8 mouse cellular contexts compared by ENCODE assay signal in genomic region chr1:119835726-119836478, GRCm38 (mm10). TPM values are rescaled to one million over a fixed set of nuclear protein-coding genes. Genes with fewer than 3 reads are reported as not detected.
DNase-seq lines count a peak whose midpoint lies in the region; ATAC-seq lines count a peak whose summit lies in the region.

No protein-coding gene starts in this region.

- peak overlapping the region; percentile 80 for H3K4me2 ChIP-seq in lung, embryonic 16.5 days (ENCODE audit: low read depth, low read length)
- peak overlapping the region; percentile 72 for H3K4me2 ChIP-seq in intestine, embryonic 15.5 days (replicated peaks)

- WGBS in lung, embryonic 16.5 days: 4% methylated on average over 9 of the region's 9 CpGs
- WGBS in embryonic facial prominence, embryonic 10.5 days: 23% methylated on average over 9 of the region's 9 CpGs
- WGBS in intestine, embryonic 15.5 days: 10% methylated on average over 9 of the region's 9 CpGs

- no peak for ATAC-seq in lung, embryonic 16.5 days (ENCODE audit: low read depth)
- no peak for ATAC-seq in intestine, embryonic 15.5 days

- no peak overlapping the region for H3K27ac ChIP-seq in lung, embryonic 16.5 days (ENCODE audit: low read length)
- H3K27ac ChIP-seq in embryonic facial prominence, embryonic 10.5 days (replicated peaks): peak overlapping the region; percentile 35; the same call in 1 of the 2 replicates
- H3K27ac ChIP-seq in intestine, embryonic 15.5 days: no peak overlapping the region

- peak overlapping the region; percentile 87 for H3K9ac ChIP-seq in lung, embryonic 16.5 days (ENCODE audit: low read length)
- H3K9ac ChIP-seq in intestine, embryonic 15.5 days: peak overlapping the region; percentile 85

- no peaks in the 10 kb centered on the region for H3K9me3 ChIP-seq in lung, embryonic 16.5 days (ENCODE audit: control insufficient read depth, low read length)
- no peaks in the 10 kb centered on the region for H3K9me3 ChIP-seq in embryonic facial prominence, embryonic 10.5 days
- H3K9me3 ChIP-seq in intestine, embryonic 15.5 days: no peaks in the 10 kb centered on the region

- no peak for DNase-seq in lung, postnatal 14 days
- no peak for DNase-seq in embryonic facial prominence, embryonic 10.5 days (ENCODE audit: low spot score)
- peak; percentile 30 for DNase-seq in retina, embryonic 14.5 days (ENCODE audit: low spot score)
- no peak for DNase-seq in right cerebral cortex, adult 2 months (ENCODE audit: low spot score in 2 of 2)
- no peak for DNase-seq in layer of hippocampus, adult 11-12 months (ENCODE audit: low spot score)
- no peak for DNase-seq in adrenal gland, adult 2 months

- no peaks in the 10 kb centered on the region for H3K36me3 ChIP-seq in lung, embryonic 16.5 days (ENCODE audit: control insufficient read depth, insufficient read depth, low read length)
- H3K36me3 ChIP-seq in embryonic facial prominence, embryonic 10.5 days (replicated peaks): no peaks in the 10 kb centered on the region
- no peaks in the 10 kb centered on the region for H3K36me3 ChIP-seq in intestine, embryonic 15.5 days

- peak overlapping the region; percentile 91 for H3K4me3 ChIP-seq in lung, embryonic 16.5 days (ENCODE audit: low read length)
- peak overlapping the region; percentile 93 for H3K4me3 ChIP-seq in embryonic facial prominence, embryonic 10.5 days
- H3K4me3 ChIP-seq in intestine, embryonic 15.5 days (replicated peaks): peak overlapping the region; percentile 87

- peaks cover 9% of the 10 kb centered on the region; the same call in 1 of the 2 replicates for H3K4me1 ChIP-seq in lung, embryonic 16.5 days (replicated peaks; ENCODE audit: control insufficient read depth, insufficient read depth, low read length)
- peaks cover 21% of the 10 kb centered on the region for H3K4me1 ChIP-seq in embryonic facial prominence, embryonic 10.5 days
- H3K4me1 ChIP-seq in intestine, embryonic 15.5 days (replicated peaks): no peaks in the 10 kb centered on the region

- H3K27me3 ChIP-seq in lung, embryonic 16.5 days (ENCODE audit: control insufficient read depth, insufficient read depth, low read depth, low read length): no peaks in the 10 kb centered on the region
- no peaks in the 10 kb centered on the region for H3K27me3 ChIP-seq in embryonic facial prominence, embryonic 10.5 days (replicated peaks; ENCODE audit: low read depth, poor library complexity, severe bottlenecking)
- H3K27me3 ChIP-seq in intestine, embryonic 15.5 days (replicated peaks): no peaks in the 10 kb centered on the region

RNA-seq across cellular contexts. Expression of gene Ptpn4, which starts 1.5 kb away (rescaled TPM):
- polyA plus RNA-seq in lung, embryonic 16.5 days (2015; fragmentation: Nextera tagmentation; extraction: Ambion mirVana): 4.4 and 6.5 TPM in 2 replicates
- polyA plus RNA-seq in embryonic facial prominence, embryonic 10.5 days (2016; fragmentation: Nextera tagmentation; extraction: Ambion mirVana): 5.4 and 6.3 TPM in 2 replicates
- 5.2 and 7.5 TPM in 2 replicates for polyA plus RNA-seq in intestine, embryonic 15.5 days (2015; fragmentation: Nextera tagmentation; extraction: Ambion mirVana)
- total RNA-seq in adrenal gland, adult 2 months (2021): 10 to 100 TPM; 25.6 to 40.8 TPM
- polyA plus RNA-seq in adrenal gland, adult 2 months (2012; rRNA removed): 4.9 and 9.2 TPM in 2 replicates
